Mouse (Mus musculus) small intestine, adult 2 months (tissue): ENCODE results near the gene Rnf217.

Experiments used
- CTCF ChIP-seq: fragments of 200-500 bp; IDR thresholded peaks from 2 replicates; pipeline ENCODE4 v1.5.1; 2012; ENCODE audit warnings: low read depth, mild to moderate bottlenecking, control low read depth, inconsistent platforms, low read length, moderate library complexity, mixed read lengths; ENCODE audit not compliant: insufficient replicate concordance, insufficient read length; ENCODE audit errors: extremely low read depth
- POLR2A ChIP-seq: fragments of 200-500 bp; IDR thresholded peaks from 2 replicates; pipeline ENCODE4 v1.6.1; 2012; ENCODE audit warnings: low read depth, mild to moderate bottlenecking, control low read depth, inconsistent platforms, low read length, moderate library complexity

- no peak for TF ChIP-seq POLR2A
- no peak for TF ChIP-seq CTCF
Observed at GRCm38 (mm10) chr10:31580722-31581121, 28.3 kb downstream of the Rnf217 start.
